Mouse (Mus musculus) adrenal gland (tissue): ENCODE results near the gene Med22.

Experiments used
- intact Hi-C: fragments of 180-260 bp; cut with DNase I; formaldehyde crosslinking; loops from one replicate; pipeline ENCODE4 v1.15.1; 2025
- long read RNA-seq, 2 experiments: library from polyadenylated mRNA; unstranded; transcript quantifications; one replicate each; pipeline ENCODE4 v2.0.0; 2020; ENCODE audit warnings: borderline replicate concordance in 1 of 2; ENCODE audit not compliant: insufficient replicate concordance in 1 of 2

Med22 gene
- long read RNA-seq, experiment 1, partial matches to known transcripts, result 0 of 3 reads
- long read RNA-seq, experiment 1, other reads (novel, unspliced or antisense), result 1 of 3 reads
- long read RNA-seq, experiment 2, transcript Med22-201 (4 exons, 973 nt), result major isoform, 5 of 11 reads
- long read RNA-seq, experiment 2, partial matches to known transcripts, result 0 of 11 reads
- long read RNA-seq, experiment 2, other reads (novel, unspliced or antisense), result 5 of 11 reads

DNA sequence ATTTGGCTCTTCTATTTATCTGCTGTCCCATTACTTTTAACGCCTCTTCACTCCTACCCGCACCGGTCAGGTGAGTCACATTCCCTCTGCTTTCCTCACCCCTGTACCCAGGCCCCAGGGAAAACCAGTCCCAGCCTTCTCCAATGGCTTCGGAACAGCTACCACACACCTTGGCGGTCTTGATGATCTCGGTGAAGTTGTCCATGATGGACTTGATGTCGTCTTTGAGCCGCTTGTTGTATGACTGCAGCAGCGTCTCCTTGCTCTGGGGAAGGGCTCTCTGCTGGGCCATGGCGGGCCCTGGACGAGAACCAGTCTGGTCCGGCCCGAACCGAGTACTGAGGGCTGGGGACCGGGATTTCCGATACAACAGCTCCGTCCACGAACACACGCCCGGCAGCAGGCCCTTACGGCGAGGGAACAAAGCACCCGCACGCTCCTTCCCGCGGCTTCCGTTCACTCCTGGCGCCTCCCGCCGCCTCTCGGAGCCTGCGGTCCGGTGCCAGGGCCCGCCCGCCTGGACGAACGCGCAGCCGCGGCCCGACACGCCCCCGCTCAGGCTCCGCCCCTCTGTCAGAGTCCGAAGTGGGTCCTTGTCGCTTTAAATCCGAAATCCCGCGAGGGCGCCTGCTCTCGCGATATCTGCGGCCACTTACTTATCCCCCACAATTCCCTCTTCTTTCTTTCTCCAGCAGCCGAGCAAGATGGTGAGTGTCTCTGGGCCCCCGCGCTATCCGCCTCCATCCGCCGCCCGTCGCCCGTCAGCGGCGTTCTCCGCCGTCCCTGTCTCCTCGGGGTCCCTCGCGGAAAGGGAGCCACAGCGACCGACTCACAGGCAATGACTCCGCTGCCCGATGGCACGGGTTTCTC is at the start of gene Med22, which contains the start of gene Rpl7a:
Gene Med22 (minus strand): TSS at position 554 of the 870 bp plus-strand sequence.
Gene Rpl7a (plus strand): TSS at position 641 of the 870 bp plus-strand sequence.
- intact Hi-C loops, result no loop called here

DNA sequence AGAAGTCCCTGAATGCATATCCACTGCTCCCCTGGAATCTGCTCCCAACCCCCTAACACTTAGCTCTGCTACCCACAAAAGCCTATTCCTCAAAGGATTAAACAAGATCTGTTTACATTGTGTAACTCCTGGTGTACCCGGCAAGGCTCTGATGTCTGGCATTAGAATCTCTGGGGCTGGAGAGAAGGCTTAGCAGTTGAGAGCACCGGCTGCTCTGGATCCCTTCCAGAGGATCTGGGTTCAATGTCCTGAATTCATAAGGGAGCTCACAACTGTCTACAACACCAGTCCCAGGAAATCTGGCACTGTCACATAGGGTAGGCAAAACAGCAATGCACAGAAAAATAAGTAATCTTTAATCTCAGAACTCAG is 47.0 kb upstream of the Med22 start:
- intact Hi-C loops, result no loop called here

DNA sequence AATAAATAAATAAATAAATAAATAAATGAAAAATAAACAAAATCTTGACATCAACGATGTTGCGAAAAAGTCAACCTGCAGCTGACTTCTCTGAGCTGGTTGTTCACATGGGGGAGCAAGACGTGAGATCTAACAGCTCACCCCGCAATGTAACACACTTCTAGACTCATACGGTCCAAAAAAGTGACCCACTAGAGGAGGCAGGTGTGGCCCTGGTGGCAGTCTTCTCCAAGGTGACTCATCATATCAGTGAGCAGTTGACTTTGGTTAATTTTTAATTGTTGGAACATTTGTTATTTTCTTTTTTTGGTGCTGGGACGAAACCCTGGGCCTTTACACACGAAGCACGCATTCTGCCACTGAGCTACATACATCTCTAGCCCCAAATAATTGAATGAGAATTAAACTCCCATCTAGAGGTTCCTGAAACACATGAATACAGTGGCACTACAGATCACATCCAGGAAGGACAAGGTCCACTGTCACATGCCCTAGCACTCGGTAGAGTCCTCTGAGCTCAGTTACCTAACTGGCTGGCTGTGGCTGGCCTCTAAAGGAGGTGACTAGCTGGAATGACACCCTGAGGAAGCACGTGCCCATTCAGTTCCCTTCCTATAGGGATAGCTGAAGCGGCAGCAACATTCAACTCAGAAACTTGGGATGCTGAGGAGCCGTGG is 46.5 kb upstream of the Med22 start:
- intact Hi-C loops, result no loop called here

DNA sequence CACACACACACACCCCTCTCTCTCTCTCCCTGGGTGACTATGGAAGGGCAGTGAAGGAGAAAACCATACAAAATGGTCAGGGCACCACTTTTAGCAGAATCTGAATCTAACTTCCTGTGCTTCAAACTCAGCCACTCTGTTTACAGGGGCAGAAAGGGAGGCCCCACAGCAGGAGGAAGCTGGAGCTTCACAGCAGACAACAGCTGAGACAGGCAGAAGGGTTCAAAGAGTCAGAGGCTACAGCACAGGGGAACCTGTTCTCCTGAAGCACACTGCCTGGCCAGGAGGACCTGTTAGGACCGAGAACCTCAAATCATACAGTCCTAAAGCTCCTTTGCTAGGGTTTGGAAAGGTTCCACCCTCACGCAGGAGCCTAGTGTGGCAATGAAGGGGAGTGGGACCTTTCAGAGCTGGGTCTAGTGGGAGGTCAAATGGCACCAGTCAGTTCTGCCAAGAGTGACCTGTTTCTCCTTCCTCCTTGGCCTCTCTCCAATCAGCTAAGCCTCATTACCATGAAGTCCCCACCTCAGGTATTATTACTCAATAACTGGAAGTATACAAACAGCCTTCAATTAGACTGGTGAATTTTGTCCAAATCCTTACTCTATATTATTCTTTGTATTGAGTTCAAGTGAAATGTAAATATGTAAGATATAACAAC is 44.4 kb upstream of the Med22 start:
- intact Hi-C loops, result no loop called here

DNA sequence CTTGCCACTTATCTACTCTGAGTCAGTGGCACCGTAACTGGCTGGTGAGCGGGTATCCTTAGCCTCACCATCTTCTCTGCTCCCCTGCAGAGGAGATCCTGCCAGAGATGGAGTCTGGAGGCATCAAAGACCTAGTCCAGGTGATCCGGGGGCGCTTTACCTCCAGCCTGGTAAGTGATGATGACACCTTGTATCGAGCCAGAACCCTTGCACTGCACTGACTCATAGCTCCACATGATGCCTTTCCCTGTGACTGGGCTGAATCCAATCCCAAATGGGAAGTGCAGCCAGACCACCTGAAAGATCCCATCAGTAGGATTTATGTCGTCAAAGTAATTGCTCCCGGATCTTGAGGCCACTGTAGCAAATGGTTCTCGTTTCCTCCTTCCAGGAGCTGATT is 42.4 kb upstream of the Med22 start:
- intact Hi-C loops, result no loop called here

DNA sequence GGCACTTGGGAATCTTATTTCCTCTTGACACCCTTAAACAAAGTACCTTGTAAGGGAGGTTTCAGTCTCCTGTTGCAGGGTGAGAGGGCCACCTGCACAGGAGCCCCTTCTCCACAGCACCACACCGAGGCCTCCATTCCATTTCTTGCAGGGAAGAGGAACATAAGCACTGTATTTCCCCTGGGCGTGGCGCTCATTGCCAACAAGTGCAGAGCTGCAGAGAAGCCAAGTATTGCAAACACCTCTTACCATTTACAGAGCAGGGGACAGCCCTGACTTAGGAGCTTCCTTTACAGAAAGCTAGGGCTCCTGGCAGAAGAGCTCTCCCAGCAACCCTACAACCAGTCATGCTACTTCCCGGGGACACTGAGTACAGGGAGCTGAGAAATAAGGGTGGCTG is 41.7 kb upstream of the Med22 start:
- intact Hi-C loops, result no loop called here

DNA sequence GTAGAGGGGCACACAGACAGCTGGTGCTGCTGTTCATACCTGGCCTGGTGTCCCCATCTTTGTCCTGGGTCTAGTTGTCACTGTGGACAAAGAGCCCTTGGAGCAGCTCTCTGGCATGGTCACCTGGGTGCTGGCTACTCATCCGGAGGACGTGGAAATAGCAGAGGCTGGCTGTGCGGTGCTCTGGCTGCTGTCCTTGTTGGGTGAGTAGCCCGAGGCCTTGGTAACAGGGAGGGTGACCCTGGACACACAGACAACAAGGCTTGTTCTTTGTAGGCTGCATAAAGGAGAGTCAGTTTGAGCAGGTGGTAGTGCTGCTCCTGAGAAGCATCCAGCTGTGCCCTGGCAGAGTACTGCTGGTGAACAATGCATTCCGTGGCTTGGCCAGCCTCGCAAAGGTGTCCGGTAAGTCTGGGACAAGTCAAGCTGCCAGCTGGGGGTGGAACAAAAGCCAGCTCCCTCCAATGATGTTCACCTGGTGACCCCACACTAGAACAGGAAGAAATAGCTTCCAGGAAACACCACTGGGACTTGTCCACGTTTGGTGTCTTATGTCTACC is 40.9 kb upstream of the Med22 start:
- intact Hi-C loops, result no loop called here

DNA sequence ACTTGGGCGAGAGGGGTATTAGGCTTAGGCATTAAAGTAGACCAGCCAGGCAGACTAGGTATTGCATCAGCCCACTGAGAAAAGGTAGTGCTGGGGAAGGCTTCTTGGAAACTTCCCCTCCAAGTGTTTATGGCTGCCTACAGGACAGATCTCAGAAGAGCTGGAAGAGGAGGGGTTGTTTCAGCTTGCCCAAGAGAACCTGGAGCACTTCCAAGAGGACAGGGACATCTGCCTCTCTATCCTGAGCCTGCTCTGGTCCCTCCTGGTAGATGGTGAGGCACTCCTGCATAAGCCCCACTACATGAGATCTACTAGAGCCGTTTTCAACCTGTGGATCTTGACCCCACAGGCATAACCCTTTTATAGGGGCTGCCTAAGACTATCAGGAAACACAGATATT is 39.9 kb upstream of the Med22 start:
- intact Hi-C loops, result no loop called here

DNA sequence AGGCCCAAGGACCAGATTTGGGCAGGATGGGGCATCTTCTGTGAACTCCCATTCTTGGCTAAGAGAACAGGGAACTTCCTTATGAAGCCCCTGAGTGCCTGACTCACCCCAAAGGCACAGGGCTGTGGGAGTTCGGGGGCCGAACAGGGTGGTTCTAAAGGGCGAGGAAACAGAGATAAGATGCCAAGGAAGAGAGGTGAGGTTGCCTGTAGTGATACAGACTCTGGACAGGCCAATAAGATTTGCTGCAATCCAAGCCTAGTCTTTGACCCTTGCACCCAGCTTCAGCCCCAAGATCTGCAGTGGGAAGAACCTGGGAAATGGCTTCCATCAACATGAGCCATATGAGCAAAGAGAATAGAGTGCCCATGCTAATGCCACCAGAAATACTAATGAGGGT is 32.8 kb upstream of the Med22 start:
- intact Hi-C loops, result no loop called here

DNA sequence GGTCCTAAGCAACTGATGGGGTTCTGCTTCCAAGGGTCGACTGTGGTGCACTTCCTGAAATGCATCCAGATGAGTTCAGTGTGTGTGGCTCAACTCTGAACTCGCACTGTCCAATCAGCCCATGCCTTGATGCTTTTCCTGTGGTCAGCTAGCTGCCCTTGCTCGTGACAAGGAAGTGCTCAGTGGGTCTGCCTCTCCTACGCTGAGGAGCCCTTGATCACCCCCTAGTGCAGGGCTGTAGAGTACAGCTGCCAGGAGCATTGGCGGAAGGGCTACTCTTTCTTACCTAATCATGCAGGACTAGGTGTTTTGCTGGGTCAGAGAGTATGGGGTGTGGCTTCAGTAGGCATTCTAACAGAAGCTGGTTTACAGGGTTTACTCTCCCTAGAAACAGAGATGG is 31.1 kb upstream of the Med22 start:
- intact Hi-C loops, result no loop called here

DNA sequence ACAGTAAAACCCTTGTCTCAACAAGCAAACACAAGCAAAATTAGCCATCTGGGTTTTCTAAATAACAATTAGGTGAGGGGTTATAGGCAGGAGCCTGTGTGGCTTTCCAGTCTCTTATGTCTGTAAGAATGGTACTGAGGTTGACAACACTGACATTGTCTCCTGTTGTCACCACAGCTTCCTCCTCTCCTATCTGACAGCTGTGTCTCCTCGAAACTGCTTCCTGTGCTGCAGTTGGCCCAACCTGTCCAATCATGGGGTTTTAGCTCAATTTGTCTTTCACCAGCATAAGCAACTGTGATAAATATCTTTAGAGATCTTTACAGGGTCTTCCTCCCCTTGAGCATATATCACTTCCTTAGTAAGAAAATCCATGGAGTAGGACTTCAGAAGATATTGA is 25.9 kb upstream of the Med22 start:
- intact Hi-C loops, result no loop called here

DNA sequence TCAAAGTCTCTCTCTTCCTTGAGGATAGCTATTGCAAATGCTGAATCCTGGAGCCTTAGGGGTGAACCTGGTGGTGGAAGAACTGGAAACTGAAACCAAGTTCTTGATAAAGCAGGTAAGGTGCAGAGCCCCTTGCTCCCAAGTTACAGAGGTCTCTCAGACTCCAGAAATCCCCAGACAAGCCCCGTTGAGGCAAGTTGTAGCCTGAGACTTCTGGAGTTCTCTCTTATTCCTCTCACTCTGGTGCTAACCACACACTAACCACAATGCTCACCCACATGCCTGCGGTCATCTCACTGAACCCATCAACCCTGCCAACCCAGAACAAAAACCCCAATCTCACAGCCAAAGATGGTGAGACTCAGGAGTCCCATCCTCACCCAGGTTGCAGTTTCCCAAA is 24.8 kb upstream of the Med22 start:
- intact Hi-C loops, result no loop called here

DNA sequence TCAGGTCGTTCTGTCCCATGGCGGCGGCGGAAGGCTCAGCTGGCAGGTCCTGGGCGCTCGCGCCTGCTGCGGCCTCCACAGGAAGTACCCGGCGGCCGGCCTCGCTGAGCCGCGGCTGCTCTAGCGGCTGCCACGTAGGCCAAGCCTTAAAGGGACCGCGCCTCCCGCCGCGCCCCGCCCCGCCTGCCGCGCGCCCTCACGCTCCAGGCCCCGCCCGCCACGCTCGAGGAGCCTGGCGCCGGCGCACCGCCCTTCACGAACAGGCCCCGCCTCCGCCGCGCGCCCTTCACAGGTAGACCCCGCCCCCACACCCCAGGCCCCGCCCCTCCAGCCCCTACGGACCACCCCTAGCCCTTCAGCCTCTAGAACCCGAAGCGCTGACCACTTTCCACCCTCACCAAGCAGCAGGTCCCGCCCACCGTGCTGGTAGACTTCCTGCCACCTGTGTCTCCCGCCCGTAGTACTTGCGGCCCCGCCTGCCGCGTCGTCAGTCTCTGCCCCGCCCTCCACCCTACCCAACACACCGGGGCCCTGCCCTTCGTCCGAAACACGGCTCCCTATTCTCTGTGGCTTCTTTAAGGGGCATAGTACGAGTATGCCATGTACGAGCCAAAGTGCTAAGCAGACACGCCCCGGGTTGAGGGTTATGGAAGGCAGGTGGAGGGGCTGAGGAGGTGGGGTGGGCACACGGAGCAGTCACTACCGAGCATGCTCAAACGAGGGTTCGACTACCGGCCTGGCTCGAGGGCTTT is 23.0 kb upstream of the Med22 start, which contains the start of the genes Surf4 and Stkld1:
Gene Surf4 (minus strand): TSS at position 625 of the 752 bp plus-strand sequence.
Gene Stkld1 (plus strand): TSS at position 744 of the 752 bp plus-strand sequence.
- intact Hi-C loops, result loop anchor here (5.0 kb wide), 2 partner anchors 79 to 104 kb away; no protein-coding TSS in a partner anchor

DNA sequence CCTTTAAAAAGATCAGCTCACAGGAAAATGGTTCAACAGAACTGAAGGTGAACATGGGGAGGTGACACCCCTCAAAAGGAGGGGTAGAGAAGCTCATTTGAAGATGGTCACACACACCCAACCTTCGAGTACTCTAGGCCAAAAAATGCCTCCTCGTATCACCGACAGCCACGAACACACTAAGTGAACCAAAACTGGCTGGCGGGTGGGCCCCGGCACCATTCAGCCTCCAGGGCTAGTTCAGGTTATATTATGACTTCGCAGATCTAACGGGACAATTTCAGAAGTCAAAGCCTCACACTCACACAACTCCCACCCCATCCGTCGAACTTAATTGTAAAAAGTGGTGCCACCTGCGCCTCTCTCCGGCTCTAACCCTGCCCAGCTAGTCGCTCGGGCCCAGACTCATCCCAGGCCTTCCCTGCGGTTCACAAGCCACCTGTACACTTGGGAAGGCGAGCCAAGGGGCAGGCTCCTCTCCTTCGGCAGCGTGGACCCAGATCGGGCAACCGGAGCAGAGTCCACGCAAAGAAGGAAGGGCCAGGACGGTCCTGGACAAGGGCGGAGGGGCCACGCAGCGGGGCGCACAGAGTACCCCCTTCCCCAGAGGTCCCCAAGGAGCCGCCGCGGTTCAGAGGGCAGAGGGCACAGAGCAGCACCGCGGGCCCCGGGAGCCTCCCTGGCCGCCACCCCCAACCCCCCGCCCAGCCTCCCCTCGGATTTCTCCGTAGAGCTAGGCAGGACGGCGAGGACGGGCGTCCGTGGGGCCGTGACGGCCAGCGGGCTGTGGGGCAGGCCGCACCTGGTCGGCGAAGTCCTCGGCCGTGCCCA is 22.2 kb upstream of the Med22 start:
- intact Hi-C loops, result loop anchor here (5.0 kb wide), 2 partner anchors 80 to 105 kb away; no protein-coding TSS in a partner anchor

DNA sequence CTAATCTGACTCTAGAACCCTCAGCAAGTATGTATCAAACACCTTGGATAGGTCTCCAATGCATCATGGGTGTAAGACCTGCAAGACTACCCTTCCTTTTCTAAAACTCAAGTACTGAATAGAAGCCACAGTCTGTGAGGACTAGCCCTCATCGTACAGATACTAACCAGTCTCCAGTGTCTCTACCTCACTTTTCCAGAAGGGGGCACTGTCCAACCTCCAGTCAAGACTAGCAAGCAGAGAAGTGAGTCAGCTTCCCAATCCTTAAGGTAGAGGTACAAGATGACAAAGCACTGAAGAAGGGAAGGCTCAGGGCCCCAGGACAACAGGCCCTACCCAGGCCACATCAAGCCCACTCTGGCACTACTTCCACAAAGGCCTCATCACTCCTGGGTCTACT is 19.9 kb upstream of the Med22 start:
- intact Hi-C loops, result loop anchor here (5.0 kb wide), 2 partner anchors 82 to 107 kb away; no protein-coding TSS in a partner anchor

DNA sequence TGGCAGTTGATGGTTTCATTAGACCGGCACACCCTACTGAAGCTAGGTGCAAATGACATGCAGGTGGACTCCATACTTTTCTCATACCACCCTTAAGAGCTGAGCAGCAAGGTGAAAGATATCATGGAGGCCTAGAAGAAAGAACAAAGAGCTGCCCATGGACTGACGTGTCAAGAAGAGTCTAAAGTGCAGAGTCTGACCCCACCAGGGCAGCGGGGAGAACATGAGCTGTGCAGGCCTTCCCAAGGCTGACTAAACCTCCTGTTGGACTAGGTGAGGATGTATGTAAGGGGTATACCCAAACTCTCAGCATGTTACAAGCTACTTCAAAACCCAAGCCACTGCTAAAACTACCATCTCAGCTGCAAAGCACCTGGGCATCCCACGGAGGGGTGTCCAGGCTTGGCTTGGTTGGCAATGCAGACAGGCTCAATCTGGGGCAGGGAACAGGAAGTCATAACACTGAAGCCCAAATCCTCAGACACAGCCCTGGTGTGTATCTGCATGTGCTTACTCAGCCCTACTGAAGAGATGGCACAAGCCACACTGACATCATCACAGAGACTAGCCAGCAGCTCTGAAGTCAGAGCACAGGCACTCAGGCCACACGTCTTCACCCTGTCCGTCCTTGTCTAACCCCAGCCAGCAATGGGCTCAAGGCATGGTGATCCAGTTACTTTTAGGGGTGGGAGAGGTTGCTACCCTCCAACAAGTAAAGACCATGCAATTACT is 17.4 kb upstream of the Med22 start:
- intact Hi-C loops, result no loop called here

DNA sequence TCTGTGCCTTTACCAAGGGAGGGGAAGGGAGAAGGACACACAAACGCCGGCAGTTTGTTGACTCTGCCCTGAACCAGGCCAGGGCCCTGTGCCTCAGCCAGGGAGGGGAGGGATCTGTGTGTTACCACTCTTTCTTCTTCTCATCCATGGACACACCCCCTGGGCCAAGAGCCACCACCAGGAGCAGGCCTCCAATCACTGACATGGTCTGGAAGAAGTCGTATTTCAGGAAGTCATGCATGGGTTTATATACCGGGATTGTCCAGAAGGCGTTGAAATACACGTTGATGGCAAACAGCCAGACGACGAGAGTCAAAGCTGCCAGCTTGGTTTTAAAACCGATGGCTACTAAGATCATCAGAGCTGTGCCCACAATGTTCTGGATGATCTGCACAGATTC is 11.3 kb upstream of the Med22 start:
- intact Hi-C loops, result no loop called here

DNA sequence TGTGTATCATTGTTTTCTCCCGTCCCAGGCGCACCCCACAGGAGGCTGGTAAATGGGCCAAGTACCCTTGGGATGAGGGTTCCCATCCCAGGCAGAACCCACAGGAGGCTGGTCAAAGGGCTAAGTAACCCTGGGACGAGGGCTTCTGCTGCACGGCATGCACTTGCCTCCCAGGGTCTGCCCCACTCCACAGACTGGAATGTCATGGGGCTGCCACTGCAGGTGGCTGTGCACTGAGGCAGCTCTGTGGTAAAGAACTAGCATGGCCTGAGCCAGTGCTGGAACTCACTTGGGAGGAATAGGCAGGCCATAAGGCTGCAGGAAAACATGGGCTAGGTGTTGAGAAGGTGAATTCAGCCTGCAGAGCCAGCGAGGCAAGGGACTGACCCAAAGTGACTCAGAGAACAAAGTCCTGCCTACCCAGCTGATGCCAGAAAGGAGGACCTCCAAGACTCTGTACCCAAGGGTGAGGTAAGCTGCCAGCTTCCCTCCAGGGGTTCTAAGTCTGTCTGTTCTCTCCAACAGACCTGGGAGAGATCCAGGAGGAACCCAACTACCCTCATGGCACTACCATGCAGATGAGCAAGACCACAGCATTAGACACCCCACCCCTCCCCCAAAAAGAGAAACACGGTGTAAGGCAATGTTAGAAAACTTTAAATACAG is 9.8 kb upstream of the Med22 start:
- intact Hi-C loops, result no loop called here
